ENCODE assay signal across 8 mouse cellular contexts in the genomic region with DNA sequence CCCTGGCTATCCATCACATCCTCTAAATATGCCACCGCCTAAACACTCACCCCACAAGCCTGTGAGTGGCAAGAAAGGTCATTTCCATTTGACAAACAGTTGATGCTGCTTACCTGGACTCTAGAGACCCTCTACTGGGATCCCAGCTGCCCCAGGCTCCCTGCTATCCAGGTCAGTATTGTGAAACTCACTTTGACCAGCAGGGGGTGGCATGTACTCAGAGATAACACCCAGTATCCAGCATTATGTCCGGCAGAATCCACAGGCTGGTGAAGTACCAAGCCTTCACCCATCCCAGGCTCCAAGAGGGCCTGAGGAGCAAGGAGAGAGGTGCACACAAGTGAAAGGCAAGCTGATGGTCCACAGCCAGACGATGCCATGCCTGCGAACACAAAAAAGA. TPM values are rescaled to one million over a fixed set of nuclear protein-coding genes. Genes with fewer than 3 reads are reported as not detected.
DNase-seq lines count a peak whose midpoint lies in the region; ATAC-seq lines count a peak whose summit lies in the region.

No protein-coding gene starts in this region.

- H3K4me3 ChIP-seq in hindbrain, embryonic 14.5 days (replicated peaks; ENCODE audit: low read length), result no peak overlapping the region
- H3K4me3 ChIP-seq in hindbrain, embryonic 12.5 days, result no peak overlapping the region

- H3K27me3 ChIP-seq in hindbrain, embryonic 14.5 days (ENCODE audit: control insufficient read depth, insufficient read depth, low read length), result no peaks in the 10 kb centered on the region
- no peaks in the 10 kb centered on the region for H3K27me3 ChIP-seq in hindbrain, embryonic 12.5 days

- H3K27ac ChIP-seq in hindbrain, embryonic 14.5 days, result no peak overlapping the region
- no peak overlapping the region for H3K27ac ChIP-seq in hindbrain, embryonic 12.5 days

- intact Hi-C loops in heart, postnatal 14 days (cut with DNase I), result loop anchor here (10.0 kb wide), 4 partner anchors 46 to 254 kb away; partner anchors contain the start of genes Serinc3 and Ttpal

- H3K36me3 ChIP-seq in hindbrain, embryonic 14.5 days (replicated peaks; ENCODE audit: control insufficient read depth, insufficient read depth), result no peaks in the 10 kb centered on the region
- H3K36me3 ChIP-seq in hindbrain, embryonic 12.5 days, result no peaks in the 10 kb centered on the region

- no peak overlapping the region for H3K9ac ChIP-seq in hindbrain, embryonic 14.5 days
- no peak overlapping the region for H3K9ac ChIP-seq in hindbrain, embryonic 12.5 days

- H3K4me2 ChIP-seq in hindbrain, embryonic 14.5 days (replicated peaks), result no peak overlapping the region
- H3K4me2 ChIP-seq in hindbrain, embryonic 12.5 days (replicated peaks), result no peak overlapping the region

- no peaks in the 10 kb centered on the region for H3K4me1 ChIP-seq in hindbrain, embryonic 14.5 days (replicated peaks; ENCODE audit: control insufficient read depth, insufficient read depth, low read length)
- H3K4me1 ChIP-seq in hindbrain, embryonic 12.5 days, result no peaks in the 10 kb centered on the region

- 83% methylated on average over 4 of the region's 4 CpGs for WGBS in hindbrain, embryonic 14.5 days
- WGBS in hindbrain, embryonic 12.5 days, result 79% methylated on average over 4 of the region's 4 CpGs

- ATAC-seq in hindbrain, embryonic 14.5 days (ENCODE audit: low FRiP score), result no peak
- no peak for ATAC-seq in hindbrain, embryonic 12.5 days (ENCODE audit: low FRiP score)
- ATAC-seq in megakaryocyte-erythroid progenitor cell, adult 5-6 weeks (replicated peaks; ENCODE audit: low FRiP score, low TSS enrichment, poor library complexity, severe bottlenecking), result peak; percentile 95

- DNase-seq in hindbrain, embryonic 14.5 days (ENCODE audit: low spot score), result peak; percentile 67
- peak; percentile 78 for DNase-seq in adrenal gland, adult 2 months
- peak; percentile 74 for DNase-seq in embryo, embryonic 10.5 days (ENCODE audit: low spot score)
- peak; percentile 69 to 82 for DNase-seq in heart, postnatal 14 days
- DNase-seq in layer of hippocampus, postnatal 36 days, result peak; percentile 63 to 74
- DNase-seq in spleen, postnatal 4 days (ENCODE audit: low spot score in 2 of 2), result peak; percentile 43 to 76

- H3K9me3 ChIP-seq in hindbrain, embryonic 14.5 days (ENCODE audit: control insufficient read depth, low read length), result no peaks in the 10 kb centered on the region
- H3K9me3 ChIP-seq in hindbrain, embryonic 12.5 days (replicated peaks), result no peaks in the 10 kb centered on the region

RNA-seq across cellular contexts. Expression of gene Ccn5, which starts 32.2 kb away (rescaled TPM):
- 0.23 TPM in 1 of 2 replicates, not detected in the other for polyA plus RNA-seq in hindbrain, embryonic 14.5 days (2014; fragmentation: Nextera tagmentation; extraction: Ambion mirVana)
- 0.13 and 0.48 TPM in 2 replicates for polyA plus RNA-seq in hindbrain, embryonic 12.5 days (2016; fragmentation: Nextera tagmentation; extraction: Ambion mirVana)
- total RNA-seq in adrenal gland, adult 2 months (2021), result 1 to 10 TPM in 1 of 2 experiments, under 1 TPM in 1; 0.20 to 1.8 TPM
- 1.2 and 1.9 TPM in 2 replicates for polyA plus RNA-seq in adrenal gland, adult 2 months (2012; rRNA removed)
- total RNA-seq in heart, postnatal 14 days (2021), result under 1 TPM; 0.29 to 0.88 TPM
- total RNA-seq in layer of hippocampus, postnatal 36 days (2021), result under 1 TPM in 1 of 2 experiments, not detected in 1; 0.35 TPM
- not detected in 2 replicates for total RNA-seq in megakaryocyte-erythroid progenitor cell, adult 5-6 weeks (2014; fragmentation: Nextera tagmentation)
- total RNA-seq in megakaryocyte-erythroid progenitor cell, adult 5-6 weeks (2017), result not detected in 2 replicates

RNA-seq across cellular contexts. Expression of gene Ada, which starts 38.4 kb away (rescaled TPM):
- 3.0 and 3.3 TPM in 2 replicates for polyA plus RNA-seq in hindbrain, embryonic 14.5 days (2014; fragmentation: Nextera tagmentation; extraction: Ambion mirVana)
- 4.0 and 4.3 TPM in 2 replicates for polyA plus RNA-seq in hindbrain, embryonic 12.5 days (2016; fragmentation: Nextera tagmentation; extraction: Ambion mirVana)
- total RNA-seq in adrenal gland, adult 2 months (2021), result 1 to 10 TPM; 4.1 to 5.5 TPM
- polyA plus RNA-seq in adrenal gland, adult 2 months (2012; rRNA removed), result 0.65 and 0.69 TPM in 2 replicates
- 1 to 10 TPM; 1.2 to 3.2 TPM for total RNA-seq in heart, postnatal 14 days (2021)
- 1 to 10 TPM; 1.1 to 1.2 TPM for total RNA-seq in layer of hippocampus, postnatal 36 days (2021)
- 8.0 and 10.6 TPM in 2 replicates for total RNA-seq in megakaryocyte-erythroid progenitor cell, adult 5-6 weeks (2014; fragmentation: Nextera tagmentation)
- 9.1 and 14.4 TPM in 2 replicates for total RNA-seq in megakaryocyte-erythroid progenitor cell, adult 5-6 weeks (2017)
